Mouse (Mus musculus) heart, adult 8-10 months (tissue): ENCODE data around the gene Limd1. TPM values are rescaled to one million over a fixed set of nuclear protein-coding genes. Genes with fewer than 3 reads are reported as not detected.

Source experiments
- DNase-seq: peaks from one replicate; pipeline ENCODE4 v3.0.0; 2022; ENCODE audit warnings: low spot score
- total RNA-seq, 4 experiments: library from RNA; stranded (reverse); gene quantifications; 2 replicates each; pipeline ENCODE4 v1.2.4; 2022

Gene Limd1
- total RNA-seq, 4 experiments from 2014 or later = 34.0 to 52.2 (median 36.9) TPM

DNA sequence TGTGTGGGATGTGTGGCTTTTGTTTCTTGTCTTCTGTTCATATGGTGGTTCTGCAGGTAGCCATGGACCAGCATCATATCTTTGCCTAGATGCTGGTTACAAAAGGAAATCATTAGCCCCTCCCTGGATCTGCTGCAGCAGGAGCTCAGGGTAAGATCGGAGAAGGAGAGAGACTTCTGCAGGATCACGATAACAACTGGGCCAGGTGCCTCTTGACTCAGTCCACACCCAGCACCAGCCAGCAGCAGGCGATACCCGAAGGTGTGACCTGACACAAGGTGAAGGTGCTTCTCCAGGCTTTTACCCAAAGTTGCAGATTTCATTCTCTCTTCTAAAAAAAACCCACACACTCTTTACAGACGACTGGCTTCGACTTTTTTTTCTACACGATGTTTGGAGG is 2.6 kb downstream of the Limd1 start:
- no peak for DNase-seq

DNA sequence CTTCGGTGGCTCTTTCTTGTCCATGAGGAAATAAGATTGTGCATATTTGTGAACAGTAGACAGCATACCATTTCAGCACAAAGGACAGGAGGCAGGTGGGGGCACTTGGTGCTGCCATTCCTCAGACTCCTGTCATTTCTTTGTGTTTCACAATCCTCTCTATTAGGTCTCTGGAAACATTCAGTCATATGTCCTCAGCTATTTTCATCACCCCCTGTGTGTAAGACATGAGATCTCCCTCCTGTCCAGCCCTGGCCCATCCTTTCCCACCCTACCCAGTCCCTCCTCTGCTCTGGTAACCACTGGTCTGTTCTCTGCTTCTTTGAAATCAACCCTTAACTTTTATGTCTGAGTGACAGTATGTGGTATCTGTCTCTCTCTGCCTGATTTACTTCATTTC is 5.1 kb downstream of the Limd1 start:
- DNase-seq = no peak

DNA sequence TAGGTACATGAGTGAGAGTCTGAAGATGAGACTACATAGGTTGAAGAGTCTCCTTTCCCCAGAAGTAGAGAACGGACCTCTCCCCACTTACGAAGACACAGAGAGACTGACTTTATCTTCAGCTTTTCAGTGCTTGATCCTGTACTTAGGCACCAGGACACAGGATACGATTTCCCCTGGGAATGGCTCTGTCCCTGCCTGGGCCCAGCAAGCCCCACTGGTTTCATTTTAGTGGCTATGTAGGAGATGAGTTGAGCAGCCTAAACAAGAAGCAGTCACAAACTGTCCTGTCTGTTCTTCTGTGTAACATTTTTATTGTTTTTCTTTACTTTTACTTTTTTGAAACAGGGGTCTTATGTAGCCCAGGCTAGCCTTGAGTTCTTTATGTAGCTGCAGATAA is 6.3 kb downstream of the Limd1 start:
- no peak for DNase-seq

DNA sequence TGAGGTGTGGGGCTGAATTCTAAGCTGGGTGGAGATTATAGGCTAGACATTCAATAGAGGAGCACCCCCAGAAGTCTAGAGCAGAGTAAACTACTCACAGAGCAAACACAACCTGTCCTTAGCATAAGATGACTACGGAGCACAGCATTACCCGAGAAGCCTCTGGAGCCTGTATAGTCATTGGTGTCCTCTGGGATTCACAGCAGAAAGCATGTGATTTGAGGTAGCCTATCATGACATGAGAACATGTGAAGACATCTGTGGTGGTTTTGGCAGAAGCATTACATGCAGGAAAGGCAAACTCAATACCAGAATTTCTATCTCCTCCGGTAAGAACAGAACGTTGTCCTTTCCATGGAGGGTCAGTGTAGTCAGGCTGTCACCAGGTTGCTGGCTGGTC is 7.1 kb downstream of the Limd1 start:
- DNase-seq = no peak

DNA sequence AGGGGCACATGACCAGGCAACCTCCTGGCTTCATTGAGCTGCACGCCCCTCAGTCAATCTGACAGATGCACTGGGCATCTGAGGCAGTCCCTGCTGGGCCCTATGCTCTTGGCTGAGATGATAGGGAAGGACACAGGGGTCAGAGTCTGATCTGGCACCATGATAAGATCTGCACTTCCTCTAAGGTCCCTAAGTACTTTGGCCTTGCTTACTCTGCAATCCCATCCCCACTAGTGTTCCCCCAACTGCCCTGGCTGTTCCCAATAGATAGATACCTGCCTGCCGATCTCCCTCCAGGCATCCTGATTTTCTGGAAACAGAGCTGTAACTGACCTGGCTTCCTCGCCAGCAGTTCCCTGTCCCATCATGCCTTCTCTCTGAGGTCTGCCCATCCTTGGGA is 8.1 kb downstream of the Limd1 start:
- DNase-seq = no peak

DNA sequence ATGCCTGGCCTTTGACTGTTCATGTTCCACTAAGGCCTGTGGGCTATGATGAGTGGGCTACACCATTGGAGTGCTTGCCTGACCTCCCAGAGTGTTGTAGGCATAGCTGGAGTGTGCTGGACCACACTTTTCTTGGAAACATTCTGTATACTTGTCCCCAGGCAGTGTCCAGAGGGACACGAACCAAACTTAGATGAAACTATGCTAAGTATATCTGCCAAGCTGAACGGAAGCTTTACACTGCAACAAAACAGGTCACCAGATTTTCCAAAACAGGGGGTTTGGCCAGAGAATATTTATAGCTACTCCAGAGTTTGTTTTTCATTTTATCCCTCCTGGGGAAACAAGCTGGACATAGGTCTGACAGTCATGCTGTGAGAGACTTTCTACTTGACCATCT is 10.6 kb downstream of the Limd1 start:
- DNase-seq = peak; percentile 61

DNA sequence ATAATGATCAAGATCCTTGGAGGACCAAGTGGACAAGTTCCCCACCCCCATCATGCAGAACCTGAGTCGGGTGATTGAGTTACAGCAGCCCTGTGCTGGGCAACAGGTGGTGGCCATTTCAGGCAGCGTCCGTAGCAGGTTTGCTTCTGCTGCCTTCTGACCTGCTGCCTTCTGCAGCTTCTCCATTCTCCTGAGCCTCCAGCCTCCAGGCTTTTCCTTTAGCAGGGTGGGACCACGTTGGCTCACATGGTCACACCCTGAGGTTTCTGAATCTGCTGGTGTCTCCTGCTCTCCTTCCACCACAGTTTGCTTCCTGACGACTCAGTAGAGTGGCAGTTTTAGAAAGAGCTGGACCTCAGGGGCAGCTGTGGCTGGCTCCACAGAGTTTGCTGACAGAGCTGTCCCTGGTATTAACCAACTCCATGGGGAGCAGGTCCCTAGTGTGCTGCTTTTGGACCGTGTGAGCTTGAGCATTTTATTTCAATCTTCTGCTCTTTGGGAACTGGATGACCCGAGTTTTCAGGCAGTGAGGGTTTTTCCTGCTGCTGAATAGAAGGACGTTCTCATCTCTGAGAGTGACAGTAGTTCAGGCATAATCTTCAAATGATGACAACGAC is 11.3 kb downstream of the Limd1 start:
- DNase-seq = no peak

DNA sequence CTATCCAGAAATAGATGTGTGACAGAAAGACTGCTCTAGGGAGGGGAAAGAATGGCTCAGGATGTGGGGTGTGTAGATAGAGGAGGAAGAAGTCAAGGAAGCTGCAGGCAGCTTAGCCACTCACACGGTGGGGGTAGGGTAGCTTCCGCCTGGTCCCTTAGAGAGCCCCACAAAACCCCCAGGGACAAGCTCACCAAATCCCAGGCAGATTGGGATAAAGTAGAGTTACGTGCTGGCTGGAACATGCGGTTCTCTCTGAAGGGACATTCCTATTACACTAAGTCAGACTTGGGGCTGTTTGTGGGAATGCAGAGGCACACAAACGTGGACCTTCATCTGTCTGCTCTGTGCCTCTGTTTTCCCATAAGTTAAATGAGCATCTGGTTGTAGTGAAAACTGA is 12.4 kb downstream of the Limd1 start:
- DNase-seq = peak; percentile 72

DNA sequence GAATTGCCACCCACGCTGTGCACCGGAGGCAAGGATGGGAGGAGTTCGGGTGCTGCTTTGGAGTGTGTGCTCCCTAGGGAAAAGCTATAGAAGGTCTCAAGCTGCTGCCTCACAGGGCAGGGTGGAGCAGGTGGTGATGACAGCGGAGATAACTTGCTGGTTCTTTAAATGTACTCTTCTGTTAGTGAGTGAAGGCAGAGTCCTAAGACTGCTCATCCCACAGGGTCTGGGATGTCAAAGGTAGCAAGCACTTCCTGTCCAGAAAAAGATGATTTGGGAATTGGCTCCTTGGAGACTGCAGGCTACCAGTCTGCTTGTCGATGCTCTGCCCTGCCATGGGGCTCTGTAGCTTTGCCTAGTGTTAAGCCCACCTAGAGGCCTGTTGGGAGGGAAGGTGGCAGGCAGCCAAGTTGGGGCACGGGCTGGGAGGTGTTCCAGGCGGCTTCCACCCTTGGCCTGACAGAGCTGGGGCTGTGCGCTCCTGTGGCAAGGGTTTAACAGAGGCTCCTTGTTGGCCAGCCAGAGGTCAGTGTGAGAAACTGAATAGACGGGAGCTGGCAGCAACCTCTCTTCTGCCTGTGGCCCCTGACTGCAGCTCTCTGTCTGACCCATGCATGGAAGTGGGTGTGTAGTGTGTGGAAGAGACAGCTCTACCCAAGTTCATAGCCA is 13.5 kb downstream of the Limd1 start:
- no peak for DNase-seq

DNA sequence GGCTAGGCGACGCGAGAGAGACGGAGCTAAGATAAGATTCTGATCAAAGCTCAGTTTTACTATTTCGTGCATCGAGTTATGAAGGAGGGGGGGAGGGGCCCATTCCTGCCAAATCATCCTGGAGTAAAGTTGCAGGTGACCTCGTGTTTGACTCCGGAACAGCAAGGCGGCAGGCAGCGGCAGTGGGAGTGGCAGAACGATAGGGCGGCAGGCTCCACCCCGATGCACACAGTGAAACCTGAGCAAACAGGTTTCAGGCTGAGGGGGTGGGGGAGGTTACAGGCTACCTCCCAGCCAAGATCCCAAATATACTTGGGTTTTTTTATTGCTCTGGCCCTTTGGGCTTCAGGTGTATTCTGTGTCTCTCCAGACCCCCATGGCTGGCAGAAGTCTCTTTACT is 18.2 kb downstream of the Limd1 start:
- no peak for DNase-seq

DNA sequence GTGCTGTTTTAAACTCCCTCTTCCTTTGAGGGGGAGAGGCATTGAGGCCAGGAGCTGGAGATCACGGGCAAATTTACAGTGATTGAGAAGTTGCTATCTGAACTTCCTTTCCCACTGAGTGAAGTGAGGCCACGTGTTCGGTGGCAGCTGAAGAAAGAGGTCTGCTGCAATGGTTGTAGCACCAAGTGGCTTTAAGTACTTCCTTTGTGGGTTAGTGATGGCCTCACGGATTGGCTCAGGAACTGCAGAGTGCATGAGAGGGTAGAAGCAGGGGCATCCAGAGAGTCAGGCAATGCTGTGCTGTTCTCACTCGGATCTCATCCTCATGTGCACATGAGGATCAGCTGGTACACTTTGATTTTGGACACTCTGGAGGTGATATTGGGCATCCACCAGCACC is 19.4 kb downstream of the Limd1 start:
- no peak for DNase-seq

DNA sequence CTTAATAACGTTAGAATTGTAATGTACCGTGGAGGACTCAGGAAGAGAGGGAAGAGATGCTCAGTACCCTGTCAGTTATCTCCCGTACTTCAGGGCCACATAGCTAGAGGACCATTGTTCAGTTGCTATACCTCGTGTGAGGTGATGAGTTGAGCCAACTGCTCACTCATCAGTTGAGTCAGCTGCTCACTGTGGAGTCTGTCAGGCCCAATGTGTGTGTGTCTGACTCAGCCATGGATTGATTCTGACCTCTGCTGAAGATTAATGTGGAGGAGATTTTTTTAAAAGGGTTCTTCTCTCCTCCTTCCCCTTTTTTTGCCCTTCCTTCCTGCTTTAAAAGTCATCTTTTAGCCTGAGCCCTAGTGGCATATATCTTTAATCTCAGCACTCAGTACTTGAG is 22.0 kb downstream of the Limd1 start:
- DNase-seq = no peak

DNA sequence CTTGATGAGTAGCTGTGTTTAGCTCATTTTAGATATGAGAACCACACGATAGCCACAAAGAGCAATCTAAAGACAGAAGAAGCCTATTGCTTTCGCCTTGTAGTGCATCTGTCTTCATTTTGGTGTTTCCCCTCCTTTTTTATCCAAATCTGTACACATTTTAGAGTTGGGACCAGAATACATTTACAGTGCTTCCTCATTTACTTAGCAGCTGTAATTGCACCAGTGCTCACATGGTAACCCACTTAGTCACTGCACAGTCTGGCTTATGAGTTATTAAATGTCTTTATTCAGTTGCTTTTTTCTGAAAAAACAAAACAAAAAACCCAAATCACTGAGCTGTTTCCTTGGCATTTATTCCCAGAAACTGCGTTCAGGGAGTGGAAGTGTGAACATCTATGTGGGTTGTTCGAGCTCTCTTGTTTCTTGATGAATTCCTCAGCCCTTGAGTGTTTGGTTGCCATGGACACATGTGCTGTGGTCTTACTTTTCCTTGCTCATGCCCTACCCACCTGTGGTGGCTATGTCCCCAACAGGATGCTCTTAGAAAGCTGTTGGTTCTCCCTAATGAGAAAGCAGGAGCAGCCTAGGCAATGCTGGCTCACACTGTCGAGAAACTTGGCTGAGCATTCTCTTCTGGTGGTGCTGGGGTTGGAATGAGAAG is 24.8 kb downstream of the Limd1 start:
- no peak for DNase-seq

DNA sequence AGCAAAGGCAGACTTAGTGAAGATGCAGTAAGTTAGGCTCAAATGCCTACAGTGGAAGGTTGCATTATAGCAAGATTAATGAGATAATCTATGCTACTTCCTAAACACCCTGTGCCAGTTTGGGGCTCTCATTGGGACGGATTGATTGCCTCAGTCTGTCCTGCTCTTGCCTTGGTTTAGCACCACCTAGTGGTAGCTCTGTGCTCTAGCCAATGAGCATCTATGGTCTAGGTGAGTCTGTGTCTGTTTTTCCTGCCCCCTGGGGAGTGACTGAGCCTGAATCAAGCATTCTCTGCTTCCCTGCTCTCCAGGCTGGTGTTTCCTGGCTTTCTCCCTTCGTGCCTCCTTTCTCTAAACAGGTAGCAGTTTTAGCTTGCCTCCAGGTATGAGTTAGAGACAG is 25.8 kb downstream of the Limd1 start:
- DNase-seq = no peak

DNA sequence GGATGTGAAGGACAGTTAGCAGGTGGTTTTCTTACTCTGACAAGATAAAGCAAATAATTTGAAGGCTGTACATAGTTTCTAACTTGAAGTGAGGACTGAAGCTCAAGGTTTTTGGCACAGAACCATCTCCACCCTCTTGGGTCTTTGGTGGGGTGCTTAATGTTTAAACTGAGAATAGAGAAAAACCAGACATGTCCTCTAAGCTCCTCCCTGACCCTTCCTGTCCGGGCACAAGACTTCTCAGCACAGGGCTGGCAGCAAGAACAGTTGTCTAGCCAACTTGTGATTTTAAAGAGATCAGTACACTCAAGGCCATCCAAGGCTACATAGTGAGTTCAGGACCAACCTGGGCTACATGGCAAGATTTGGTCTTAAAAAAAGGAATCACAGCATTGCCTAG is 27.1 kb downstream of the Limd1 start:
- DNase-seq = no peak

DNA sequence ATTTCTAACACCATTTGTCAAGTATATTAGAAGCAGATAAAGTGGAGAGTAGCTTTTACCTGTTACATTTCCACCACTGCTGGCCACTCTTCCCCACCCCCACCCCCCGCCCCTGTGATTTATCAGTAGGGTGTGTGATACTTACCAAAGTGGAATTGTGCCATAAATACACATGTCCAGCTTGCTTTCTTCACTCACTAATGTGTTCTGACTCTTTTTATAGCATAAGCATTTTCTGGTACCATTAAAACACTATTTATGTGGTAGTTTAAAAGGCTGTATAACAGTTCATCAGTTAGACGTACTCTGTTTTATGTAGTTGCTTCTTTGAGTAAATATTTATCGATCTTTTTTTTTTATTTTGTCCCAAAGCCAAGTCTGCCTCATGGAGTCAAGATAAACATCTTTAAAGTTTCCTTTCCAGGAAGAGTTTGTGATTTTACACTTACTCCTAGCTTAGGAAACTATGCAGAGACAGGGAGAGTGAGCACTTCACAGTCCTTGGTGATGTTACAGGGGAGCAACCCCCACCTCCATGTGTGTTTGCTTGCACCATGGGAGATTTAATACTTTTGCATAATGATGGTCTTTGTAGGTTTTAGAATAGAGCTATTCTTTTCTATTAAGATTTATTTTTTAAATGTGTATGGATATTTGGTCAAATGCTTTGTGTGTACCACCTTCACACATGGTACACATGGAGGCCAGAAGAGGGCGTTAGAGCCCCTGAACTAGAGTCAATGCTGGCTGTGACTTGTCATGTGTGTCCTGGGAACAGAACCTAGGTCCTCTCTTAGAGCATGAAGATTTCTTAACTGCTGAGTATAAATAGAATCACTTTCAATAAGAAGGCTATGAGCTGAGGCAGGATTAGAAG is 28.0 kb downstream of the Limd1 start:
- DNase-seq = no peak

DNA sequence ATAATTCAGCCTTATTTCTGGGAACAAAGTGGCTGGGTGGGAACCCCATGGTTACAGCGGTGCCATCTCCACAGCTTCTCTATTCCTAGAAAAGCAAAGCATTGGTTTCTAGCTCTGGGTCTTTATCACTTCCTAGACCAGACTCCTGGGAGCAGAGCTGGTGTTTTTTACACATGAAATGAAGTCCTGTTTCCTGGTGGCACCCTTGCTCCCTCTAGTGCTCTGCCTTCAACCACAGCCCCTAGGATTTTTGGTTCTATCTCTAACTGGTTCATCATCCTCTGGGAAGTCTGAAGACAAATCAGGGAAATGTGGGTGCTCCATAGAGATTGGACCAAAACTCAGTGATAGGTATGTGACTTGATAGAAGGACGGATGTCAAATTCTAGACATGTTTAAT is 28.9 kb downstream of the Limd1 start:
- DNase-seq = no peak

DNA sequence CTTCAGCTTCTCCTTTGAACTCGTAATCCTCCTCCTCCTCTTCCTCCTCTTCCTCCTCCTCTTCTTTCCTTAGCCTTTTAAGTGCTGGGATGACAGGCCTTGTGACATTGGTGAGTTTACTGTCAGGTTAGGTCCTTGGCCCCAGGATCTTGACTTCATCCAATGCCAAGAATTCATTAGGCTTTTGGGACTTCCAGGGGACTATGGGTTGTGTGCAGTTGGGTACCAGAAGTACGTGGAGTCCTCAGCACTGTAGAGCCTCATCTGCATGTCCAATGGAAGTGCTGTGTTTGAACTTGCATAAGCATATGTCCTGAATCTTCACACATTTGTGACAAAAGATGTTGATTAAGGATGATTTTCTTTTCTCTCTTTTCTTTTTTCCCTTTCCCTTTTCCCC is 30.5 kb downstream of the Limd1 start:
- no peak for DNase-seq

DNA sequence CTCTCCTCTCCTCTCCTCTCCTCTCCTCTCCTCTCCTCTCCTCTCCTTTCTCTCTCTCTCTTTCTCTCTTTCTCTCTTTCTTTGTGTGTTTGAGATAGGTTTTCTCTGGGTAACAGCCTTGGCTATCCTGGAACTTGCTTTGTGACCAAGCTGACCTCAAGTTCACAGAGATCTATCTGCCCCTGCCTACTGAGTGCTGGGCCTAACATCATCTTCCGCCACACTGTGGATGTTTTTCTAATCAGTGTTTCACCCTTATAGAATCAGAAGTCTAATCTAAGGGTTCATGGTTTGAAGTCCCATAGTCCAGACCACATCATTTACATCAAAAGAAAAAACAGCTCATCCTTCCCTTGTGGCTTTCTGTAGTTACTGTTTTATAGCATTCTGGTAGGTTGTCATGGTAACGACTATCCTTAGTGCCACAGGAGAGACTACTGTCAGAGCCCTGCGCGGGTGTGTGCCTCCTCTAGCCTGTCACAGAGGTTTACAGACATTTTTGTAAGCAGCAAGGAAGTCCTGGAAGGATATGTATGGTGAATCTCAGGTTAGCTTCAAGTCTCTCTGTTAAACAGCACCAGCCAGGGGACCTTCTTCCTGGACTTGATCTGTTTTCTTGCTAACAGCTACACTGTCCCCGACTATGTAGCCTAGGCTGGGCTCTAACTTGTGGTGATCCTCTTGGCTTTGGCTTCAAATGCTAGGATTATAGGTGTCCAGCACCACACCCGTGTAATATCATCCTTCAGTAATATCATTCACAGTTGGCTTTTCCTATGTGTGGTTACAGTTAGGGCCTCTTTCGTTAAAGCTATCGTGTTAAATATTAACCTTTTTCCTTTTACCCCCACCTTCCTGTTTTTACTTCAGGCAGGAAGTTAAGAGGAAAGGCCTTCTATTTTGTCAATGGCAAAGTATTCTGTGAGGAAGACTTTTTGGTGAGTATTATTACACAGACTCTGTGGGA is 31.4 kb downstream of the Limd1 start:
- no peak for DNase-seq

DNA sequence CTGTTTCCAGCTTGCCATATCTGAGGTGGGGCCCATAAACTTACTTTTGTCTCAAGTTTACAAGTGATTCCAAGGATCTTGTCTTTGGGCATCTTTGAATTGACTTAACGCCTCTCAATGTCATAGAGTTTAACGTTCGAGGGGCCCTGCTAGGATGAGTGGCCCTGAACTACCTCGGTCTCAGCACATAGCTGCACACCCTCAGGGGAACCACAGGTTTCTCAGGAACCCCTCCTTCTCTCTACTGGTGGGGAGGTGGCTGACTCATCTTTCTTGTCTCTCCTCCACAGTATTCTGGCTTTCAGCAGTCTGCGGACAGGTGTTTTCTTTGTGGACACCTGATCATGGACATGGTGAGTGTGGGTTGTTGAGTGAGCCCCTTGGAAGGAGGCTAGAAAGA is 32.4 kb downstream of the Limd1 start:
- no peak for DNase-seq

DNA sequence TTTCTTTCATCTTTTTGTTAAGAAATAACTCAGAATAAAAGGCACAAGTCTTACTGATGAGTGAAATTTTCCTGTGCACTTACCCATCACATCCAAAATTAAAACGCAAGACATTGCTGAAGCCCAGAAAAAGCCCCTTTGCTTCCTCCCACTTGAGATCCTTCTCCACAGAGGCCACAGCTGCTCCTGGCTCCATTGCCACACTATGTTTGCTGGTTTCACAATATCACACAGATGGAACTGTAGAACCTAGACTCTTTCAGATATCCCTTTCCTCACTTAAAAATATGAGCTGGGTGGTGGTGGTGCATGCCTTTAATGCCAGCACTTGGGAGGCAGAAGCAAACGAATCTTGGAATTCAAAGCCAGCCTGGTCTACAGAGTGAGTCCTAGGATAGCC is 34.0 kb downstream of the Limd1 start:
- DNase-seq = no peak
